Mouse (Mus musculus): ENCODE data around the gene Zmynd10. TPM values are rescaled to one million over a fixed set of nuclear protein-coding genes. Genes with fewer than 3 reads are reported as not detected.

Zmynd10 gene
- polyA plus RNA-seq, 1 experiment from 2014 or later = 1.3 TPM

- Histone ChIP-seq H3K4me3 (peak within 1 kb of the TSS; percentile 50), H3K9ac (peak within 1 kb of the TSS; percentile 58), H3K27ac (0 out of 2 replicates have a peak within 1 kb of the TSS, but pooled peaks have one; percentile 52), H3K4me1 (peaks cover 25% of the 10 kb centered on the region), H3K9me3 (no peaks in the 10 kb centered on the region), H3K36me3 (peaks cover 48% of the 10 kb centered on the region), H3K27me3 (no peaks in the 10 kb centered on the region), H3K4me2 (replicated peaks) (peak within 1 kb of the TSS; percentile 80)
- ATAC-seq (ENCODE audit: insufficient number of reproducible peaks, insufficient read depth, low FRiP score, low TSS enrichment) = peak; percentile 74
- 2% methylated on average over 46 of the region's 46 CpGs for WGBS
Measured at GRCm38 (mm10) chr9:107541474-107542351, 5.4 kb upstream of the Zmynd10 start, which contains the start of the genes Cyb561d2 and Nprl2. Gene Cyb561d2 (minus strand): TSS chr9:107542193. Gene Nprl2 (plus strand): TSS chr9:107542226.

GRCm38 (mm10) chr9:107542352-107542686 lies 4.8 kb upstream of the Zmynd10 start:
- no peak for ATAC-seq (ENCODE audit: insufficient number of reproducible peaks, insufficient read depth, low FRiP score, low TSS enrichment)
- Histone ChIP-seq H3K36me3 (peaks cover 47% of the 10 kb centered on the region), H3K4me3 (peak overlapping the region; percentile 50), H3K27me3 (no peaks in the 10 kb centered on the region), H3K9ac (peak overlapping the region; percentile 58), H3K4me2 (replicated peaks) (peak overlapping the region; percentile 80), H3K9me3 (no peaks in the 10 kb centered on the region), H3K4me1 (peaks cover 26% of the 10 kb centered on the region), H3K27ac (0 out of 2 replicates have a peak overlapping the region, but pooled peaks have one; percentile 52)
- under 1% methylated on average over 11 of the region's 11 CpGs for WGBS

- WGBS = 52% methylated on average over 8 of the region's 8 CpGs
- ATAC-seq (ENCODE audit: insufficient number of reproducible peaks, insufficient read depth, low FRiP score, low TSS enrichment) = no peak
- Histone ChIP-seq H3K4me3 (peak overlapping the region; percentile 50), H3K9me3 (no peaks in the 10 kb centered on the region), H3K4me1 (peaks cover 30% of the 10 kb centered on the region), H3K36me3 (peaks cover 46% of the 10 kb centered on the region), H3K27ac (0 out of 2 replicates have a peak overlapping the region, but pooled peaks have one; percentile 52), H3K27me3 (no peaks in the 10 kb centered on the region), H3K4me2 (replicated peaks) (peak overlapping the region; percentile 80), H3K9ac (peak overlapping the region; percentile 58)
Measured at GRCm38 (mm10) chr9:107542721-107543120, 4.4 kb upstream of the Zmynd10 start.

- Histone ChIP-seq H3K27ac (no peak overlapping the region), H3K4me2 (replicated peaks) (peak overlapping the region; percentile 80), H3K4me3 (no peak overlapping the region), H3K4me1 (peaks cover 30% of the 10 kb centered on the region), H3K9me3 (no peaks in the 10 kb centered on the region), H3K9ac (no peak overlapping the region), H3K36me3 (peaks cover 40% of the 10 kb centered on the region), H3K27me3 (no peaks in the 10 kb centered on the region)
- no peak for ATAC-seq (ENCODE audit: insufficient number of reproducible peaks, insufficient read depth, low FRiP score, low TSS enrichment)
- 86% methylated on average over 11 of the region's 11 CpGs for WGBS
Measured at GRCm38 (mm10) chr9:107543299-107543698, 3.8 kb upstream of the Zmynd10 start.

GRCm38 (mm10) chr9:107544196-107544700 lies 2.9 kb upstream of the Zmynd10 start:
- no peak overlapping the region for H3K9ac ChIP-seq
- no peaks in the 10 kb centered on the region for H3K27me3 ChIP-seq
- H3K4me3 ChIP-seq = no peak overlapping the region
- 92% methylated on average over 17 of the region's 17 CpGs for WGBS
- H3K4me2 ChIP-seq (replicated peaks) = no peak overlapping the region
- H3K4me1 ChIP-seq = peaks cover 30% of the 10 kb centered on the region
- peaks cover 31% of the 10 kb centered on the region for H3K36me3 ChIP-seq
- ATAC-seq (ENCODE audit: insufficient number of reproducible peaks, insufficient read depth, low FRiP score, low TSS enrichment) = no peak
- H3K27ac ChIP-seq = no peak overlapping the region
- H3K9me3 ChIP-seq = no peaks in the 10 kb centered on the region

GRCm38 (mm10) chr9:107544729-107545128 lies 2.4 kb upstream of the Zmynd10 start:
- H3K27ac ChIP-seq = no peak overlapping the region
- H3K36me3 ChIP-seq = peaks cover 26% of the 10 kb centered on the region
- peaks cover 30% of the 10 kb centered on the region for H3K4me1 ChIP-seq
- ATAC-seq (ENCODE audit: insufficient number of reproducible peaks, insufficient read depth, low FRiP score, low TSS enrichment) = no peak
- no peak overlapping the region for H3K4me2 ChIP-seq (replicated peaks)
- H3K27me3 ChIP-seq = 0 out of 2 replicates have a peak, but pooled peaks cover 3% of the 10 kb centered on the region
- no peak overlapping the region for H3K4me3 ChIP-seq
- H3K9me3 ChIP-seq = no peaks in the 10 kb centered on the region
- no peak overlapping the region for H3K9ac ChIP-seq
- WGBS = 93% methylated on average over 12 of the region's 12 CpGs

GRCm38 (mm10) chr9:107545199-107545598 lies 1.9 kb upstream of the Zmynd10 start:
- H3K4me1 ChIP-seq = peaks cover 30% of the 10 kb centered on the region
- 0 out of 2 replicates have a peak, but pooled peaks cover 6% of the 10 kb centered on the region for H3K27me3 ChIP-seq
- no peak overlapping the region for H3K27ac ChIP-seq
- H3K9ac ChIP-seq = no peak overlapping the region
- H3K36me3 ChIP-seq = peaks cover 21% of the 10 kb centered on the region
- no peak for ATAC-seq (ENCODE audit: insufficient number of reproducible peaks, insufficient read depth, low FRiP score, low TSS enrichment)
- no peak overlapping the region for H3K4me2 ChIP-seq (replicated peaks)
- H3K4me3 ChIP-seq = no peak overlapping the region
- 85% methylated on average over 10 of the region's 10 CpGs for WGBS
- no peaks in the 10 kb centered on the region for H3K9me3 ChIP-seq

GRCm38 (mm10) chr9:107545602-107546001 lies 1.5 kb upstream of the Zmynd10 start:
- Histone ChIP-seq H3K4me1 (peaks cover 32% of the 10 kb centered on the region), H3K9me3 (no peaks in the 10 kb centered on the region), H3K4me3 (no peak overlapping the region), H3K4me2 (replicated peaks) (no peak overlapping the region), H3K36me3 (peaks cover 20% of the 10 kb centered on the region), H3K27me3 (peaks cover 10% of the 10 kb centered on the region; the same call in 1 of the 2 replicates), H3K9ac (no peak overlapping the region), H3K27ac (no peak overlapping the region)
- ATAC-seq (ENCODE audit: insufficient number of reproducible peaks, insufficient read depth, low FRiP score, low TSS enrichment) = no peak
- WGBS = 12% methylated on average over 3 of the region's 3 CpGs

GRCm38 (mm10) chr9:107547957-107548356 lies 859 bp downstream of the Zmynd10 start:
- Histone ChIP-seq H3K4me1 (peaks cover 40% of the 10 kb centered on the region), H3K4me2 (replicated peaks) (no peak overlapping the region)
- WGBS = 76% methylated on average over 5 of the region's 5 CpGs

DNA sequence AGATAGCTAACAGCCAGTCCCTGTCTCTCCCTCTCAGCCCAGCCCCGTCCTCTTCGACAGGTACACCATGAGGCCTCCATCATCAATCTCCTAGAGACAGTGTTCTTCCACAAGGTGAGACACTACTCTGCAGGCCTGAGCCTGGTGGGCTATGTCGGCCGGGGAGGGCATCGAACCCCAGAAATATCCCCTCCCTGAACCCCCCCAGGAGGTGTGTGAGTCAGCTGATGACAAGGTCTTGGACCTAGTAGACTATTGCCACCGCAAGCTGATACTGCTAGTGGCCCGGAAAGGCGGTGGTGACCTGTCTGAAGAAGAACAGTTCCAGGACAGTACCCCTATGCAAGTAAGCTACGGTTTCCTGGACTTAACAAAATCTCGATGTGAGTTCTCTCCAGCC lies 1.7 kb downstream of the Zmynd10 start:
- no peak overlapping the region for H3K9ac ChIP-seq
- peaks cover 46% of the 10 kb centered on the region for H3K4me1 ChIP-seq
- WGBS = 88% methylated on average over 10 of the region's 10 CpGs

More at GRCm38 (mm10) chr9:107547957-107548356, 859 bp downstream of the Zmynd10 start:
- Histone ChIP-seq H3K36me3 (peaks cover 20% of the 10 kb centered on the region), H3K4me3 (no peak overlapping the region), H3K9me3 (no peaks in the 10 kb centered on the region), H3K27me3 (peaks cover 13% of the 10 kb centered on the region; the same call in 1 of the 2 replicates), H3K27ac (no peak overlapping the region), H3K9ac (no peak overlapping the region)
- ATAC-seq (ENCODE audit: insufficient number of reproducible peaks, insufficient read depth, low FRiP score, low TSS enrichment) = no peak

DNA sequence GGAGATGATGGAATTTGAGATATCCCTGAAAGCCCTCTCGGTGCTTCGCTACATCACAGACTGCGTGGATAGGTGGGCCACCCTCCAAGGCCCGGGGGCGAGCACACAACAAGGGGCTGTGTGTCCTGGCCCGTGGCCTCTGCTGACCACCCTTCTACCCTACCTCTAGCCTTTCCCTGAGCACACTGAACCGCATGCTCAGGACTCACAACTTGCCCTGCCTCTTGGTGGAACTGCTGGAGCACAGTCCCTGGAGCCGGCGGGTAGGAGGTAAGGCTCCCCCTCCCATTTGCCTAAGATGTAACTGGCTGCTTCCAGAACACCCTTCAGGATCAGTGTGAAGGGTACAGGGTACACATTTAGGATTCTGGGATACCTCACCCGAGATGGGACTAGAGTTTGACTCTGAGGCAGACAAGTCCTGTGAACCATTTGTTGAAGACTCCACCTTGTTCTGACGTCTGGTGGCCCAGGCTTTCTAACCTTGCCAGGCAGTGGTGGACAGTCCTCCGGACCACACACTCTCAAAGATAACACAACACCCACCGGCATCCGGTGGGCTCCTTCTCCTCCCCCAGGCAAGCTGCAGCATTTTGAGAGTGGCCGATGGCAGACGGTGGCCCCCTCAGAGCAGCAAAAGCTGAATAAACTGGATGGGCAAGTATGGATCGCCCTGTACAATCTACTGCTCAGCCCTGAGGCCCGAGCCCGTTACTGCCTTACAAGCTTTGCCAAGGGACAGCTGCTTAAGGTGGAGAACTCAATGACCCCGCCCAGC lies 2.4 kb downstream of the Zmynd10 start:
- no peak for ATAC-seq (ENCODE audit: insufficient number of reproducible peaks, insufficient read depth, low FRiP score, low TSS enrichment)
- Histone ChIP-seq H3K27ac (no peak overlapping the region), H3K4me1 (peaks cover 46% of the 10 kb centered on the region), H3K4me3 (no peak overlapping the region), H3K4me2 (replicated peaks) (no peak overlapping the region), H3K9ac (no peak overlapping the region), H3K27me3 (peaks cover 13% of the 10 kb centered on the region; the same call in 1 of the 2 replicates), H3K36me3 (peaks cover 10% of the 10 kb centered on the region), H3K9me3 (no peaks in the 10 kb centered on the region)
- WGBS = 82% methylated on average over 20 of the region's 20 CpGs

More for the DNA sequence above, 1.7 kb downstream of the Zmynd10 start:
- H3K4me2 ChIP-seq (replicated peaks) = no peak overlapping the region
- H3K27me3 ChIP-seq = peaks cover 13% of the 10 kb centered on the region; the same call in 1 of the 2 replicates
- no peak overlapping the region for H3K27ac ChIP-seq
- no peak overlapping the region for H3K4me3 ChIP-seq
- no peaks in the 10 kb centered on the region for H3K9me3 ChIP-seq
- peaks cover 16% of the 10 kb centered on the region for H3K36me3 ChIP-seq
- ATAC-seq (ENCODE audit: insufficient number of reproducible peaks, insufficient read depth, low FRiP score, low TSS enrichment) = no peak
